8 mouse cellular contexts compared by ENCODE assay signal in the genomic region with DNA sequence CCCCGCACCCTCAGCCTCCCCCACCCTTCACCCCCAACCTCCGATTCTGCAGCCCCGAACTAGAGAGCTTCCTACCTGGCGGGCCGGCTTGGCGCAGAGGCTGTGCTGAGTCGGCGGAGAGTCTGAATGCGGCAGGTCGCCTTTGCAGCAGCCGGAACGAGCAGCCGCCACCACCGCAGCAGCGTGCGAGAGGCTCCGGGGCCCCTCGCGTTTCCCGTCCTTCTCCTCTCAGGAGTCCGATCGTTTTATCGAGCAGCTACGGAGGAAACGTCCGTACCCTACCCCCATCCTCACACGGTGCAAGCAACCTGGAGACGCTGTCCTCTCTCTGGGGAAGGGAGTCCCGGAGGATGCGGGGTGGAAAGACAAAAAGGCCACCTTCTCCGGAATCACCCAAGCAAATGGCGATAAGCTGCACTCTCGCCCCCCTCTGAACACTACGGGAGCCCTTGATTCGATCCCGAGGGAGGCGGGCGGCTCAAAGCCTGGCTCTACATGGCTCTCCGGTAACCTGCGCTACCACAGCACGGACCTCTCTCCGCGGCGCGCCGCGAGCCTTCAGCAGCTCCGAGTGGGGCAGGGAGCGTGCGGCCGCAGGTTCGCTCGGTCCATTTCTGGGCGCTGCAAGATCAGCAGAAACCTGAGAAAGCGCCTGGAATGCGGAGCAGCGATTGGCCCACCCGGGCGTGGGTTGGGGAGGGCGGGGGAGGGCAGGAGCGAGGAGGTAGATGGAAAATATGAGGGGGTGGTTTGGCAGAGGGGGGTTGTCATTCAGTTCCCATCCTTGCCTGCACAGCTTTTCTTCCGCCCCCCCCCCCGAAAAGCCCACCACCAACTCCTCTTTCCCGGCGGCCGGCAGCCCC. TPM values are rescaled to one million over a fixed set of nuclear protein-coding genes. Genes with fewer than 3 reads are reported as not detected.
DNase-seq lines count a peak whose midpoint lies in the region; ATAC-seq and TF ChIP-seq lines count a peak whose summit lies in the region.

No protein-coding gene starts in this region.

- no peak for DNase-seq in lung, postnatal 10 days
- peak; percentile 84 for DNase-seq in cerebellum, adult 8-10 months
- peak; percentile 47 for DNase-seq in forebrain, postnatal 0 days
- DNase-seq in kidney, postnatal 14 days, result peak; percentile 10
- DNase-seq in liver, embryonic 13.5 days, result no peak
- DNase-seq in right cerebral cortex, postnatal 25 days, result peak; percentile 70
- DNase-seq in ovary, postnatal 14 days (ENCODE audit: low spot score), result no peak

- peaks cover 37% of the 10 kb centered on the region for H3K4me1 ChIP-seq in lung, embryonic 15.5 days
- peaks cover 12% of the 10 kb centered on the region for H3K4me1 ChIP-seq in forebrain, postnatal 0 days (ENCODE audit: insufficient read depth)
- no peaks in the 10 kb centered on the region for H3K4me1 ChIP-seq in liver, embryonic 13.5 days (replicated peaks)

- no peak overlapping the region for H3K27ac ChIP-seq in lung, embryonic 15.5 days
- H3K27ac ChIP-seq in forebrain, postnatal 0 days (ENCODE audit: low read depth, low read length), result peak overlapping the region; percentile 40; the same call in 1 of the 2 replicates
- no peak overlapping the region for H3K27ac ChIP-seq in liver, embryonic 13.5 days

- under 1% methylated on average over 65 of the region's 66 CpGs for WGBS in lung, embryonic 15.5 days
- 2% methylated on average over 59 of the region's 66 CpGs for WGBS in forebrain, postnatal 0 days
- WGBS in liver, embryonic 13.5 days (ENCODE audit: insufficient replicate concordance), result under 1% methylated on average over 65 of the region's 66 CpGs

- H3K27me3 ChIP-seq in lung, embryonic 15.5 days, result peaks cover 86% of the 10 kb centered on the region
- H3K27me3 ChIP-seq in forebrain, postnatal 0 days (ENCODE audit: insufficient read depth, low read length), result peaks cover 23% of the 10 kb centered on the region
- H3K27me3 ChIP-seq in liver, embryonic 13.5 days, result peaks cover 73% of the 10 kb centered on the region

- H3K9me3 ChIP-seq in lung, embryonic 15.5 days, result no peaks in the 10 kb centered on the region
- H3K9me3 ChIP-seq in forebrain, postnatal 0 days (ENCODE audit: low read length), result no peaks in the 10 kb centered on the region
- H3K9me3 ChIP-seq in liver, embryonic 13.5 days (replicated peaks), result no peaks in the 10 kb centered on the region

- peak overlapping the region; percentile 37 for H3K4me3 ChIP-seq in lung, embryonic 15.5 days
- H3K4me3 ChIP-seq in forebrain, postnatal 0 days (ENCODE audit: low read depth, low read length), result peak overlapping the region; percentile 64
- peak overlapping the region; percentile 33 for H3K4me3 ChIP-seq in liver, embryonic 13.5 days (replicated peaks)

- no peak for TF ChIP-seq CTCF in forebrain, postnatal 0 days (IDR thresholded peaks at IDR 0.05; ENCODE audit: low read depth)

- H3K4me2 ChIP-seq in lung, embryonic 15.5 days, result peak overlapping the region; percentile 68
- H3K4me2 ChIP-seq in forebrain, postnatal 0 days (ENCODE audit: low read depth), result peak overlapping the region; percentile 99
- H3K4me2 ChIP-seq in liver, embryonic 13.5 days, result peak overlapping the region; percentile 49

- H3K36me3 ChIP-seq in lung, embryonic 15.5 days, result no peaks in the 10 kb centered on the region
- H3K36me3 ChIP-seq in forebrain, postnatal 0 days (ENCODE audit: insufficient read depth), result no peaks in the 10 kb centered on the region
- H3K36me3 ChIP-seq in liver, embryonic 13.5 days, result no peaks in the 10 kb centered on the region

- peak; percentile 13; the same call in 1 of the 2 replicates for ATAC-seq in lung, embryonic 15.5 days (ENCODE audit: borderline replicate concordance, extremely low read depth, low FRiP score, low TSS enrichment)
- ATAC-seq in forebrain, postnatal 0 days, result peak; percentile 23
- ATAC-seq in liver, embryonic 13.5 days (ENCODE audit: low read depth), result no peak

- H3K9ac ChIP-seq in lung, embryonic 15.5 days, result 0 out of 2 replicates have a peak overlapping the region, but pooled peaks have one; percentile 10
- H3K9ac ChIP-seq in forebrain, postnatal 0 days, result peak overlapping the region; percentile 64
- no peak overlapping the region for H3K9ac ChIP-seq in liver, embryonic 13.5 days

RNA-seq across cellular contexts. Expression of gene Kcna1, which starts 1.8 kb away (rescaled TPM):
- 0.34 and 0.35 TPM in 2 replicates for polyA plus RNA-seq in lung, embryonic 15.5 days (2015; fragmentation: Nextera tagmentation; extraction: Ambion mirVana)
- 4.8 and 5.9 TPM in 2 replicates for total RNA-seq in forebrain, postnatal 0 days (2014; rRNA removed)
- 3.6 and 4.4 TPM in 2 replicates for polyA plus RNA-seq in forebrain, postnatal 0 days (2015; fragmentation: Nextera tagmentation; extraction: Ambion mirVana)
- 0.06 and 0.07 TPM in 2 replicates for polyA plus RNA-seq in liver, embryonic 13.5 days (2015; fragmentation: Nextera tagmentation; extraction: Ambion mirVana)

Comparison
In these comparisons a context has a peak if more than half of its experiments do, and no peak if none do; other contexts are left out.
1. H3K4me2 ChIP-seq: peak in every context shown above with its lines; median percentile 99 in forebrain, postnatal 0 days; 68 in lung, embryonic 15.5 days; 49 in liver, embryonic 13.5 days.
2. DNase-seq: peak in cerebellum, adult 8-10 months (single experiment), forebrain, postnatal 0 days (single experiment), kidney, postnatal 14 days (single experiment) and right cerebral cortex, postnatal 25 days (single experiment); none in lung, postnatal 10 days (single experiment), liver, embryonic 13.5 days (single experiment) and ovary, postnatal 14 days (single experiment).
3. Peak in every context shown above with its lines, with median percentiles within 50 percentile points of each other: H3K4me3 ChIP-seq.